Mouse (Mus musculus) forebrain, postnatal 0 days (tissue): Measurements from ENCODE around the gene Nox3. TPM values are rescaled to one million over a fixed set of nuclear protein-coding genes. Genes with fewer than 3 reads are reported as not detected.
A peak's percentile ranks its signal among the peaks of the same experiment; 100 is the strongest.

ENCODE experiments used
- ATAC-seq: fragments of 200-750 bp; cut with Nextera tagmentation; 2 replicates; pipeline ENCODE4 v1.8.0; 2017; ENCODE audit warnings: mild to moderate bottlenecking, moderate library complexity
- DNase-seq: peaks from one replicate; pipeline ENCODE4 v3.0.0-alpha.2; 2015
- H3K27ac ChIP-seq: fragments of 300-500 bp; sonication (generic); 2 replicates; pipeline ENCODE4 v1.5.1; 2014; ENCODE audit warnings: low read depth, mild to moderate bottlenecking, antibody characterized with exemption, low read length, moderate library complexity, mixed read lengths
- H3K27me3 ChIP-seq: fragments of 300-500 bp; sonication (generic); 2 replicates; pipeline ENCODE4 v1.6.1; 2014; ENCODE audit warnings: mild to moderate bottlenecking, low read length, mixed read lengths; ENCODE audit not compliant: insufficient read depth
- H3K36me3 ChIP-seq: fragments of 300-500 bp; sonication (generic); 2 replicates; pipeline ENCODE4 v1.6.1; 2014; ENCODE audit warnings: mild to moderate bottlenecking, moderate library complexity; ENCODE audit not compliant: insufficient read depth
- H3K4me1 ChIP-seq: fragments of 300-500 bp; sonication (generic); 2 replicates; pipeline ENCODE4 v1.6.1; 2014; ENCODE audit warnings: antibody characterized with exemption; ENCODE audit not compliant: insufficient read depth
- H3K4me2 ChIP-seq: fragments of 300-500 bp; sonication (generic); 2 replicates; pipeline ENCODE4 v1.6.1; 2014; ENCODE audit warnings: low read depth, mild to moderate bottlenecking, moderate library complexity
- H3K4me3 ChIP-seq: fragments of 300-500 bp; sonication (generic); 2 replicates; pipeline ENCODE4 v1.5.1; 2014; ENCODE audit warnings: low read depth, low read length, mixed read lengths
- H3K9ac ChIP-seq: fragments of 300-500 bp; sonication (generic); 2 replicates; pipeline ENCODE4 v1.6.1; 2014; ENCODE audit warnings: mild to moderate bottlenecking
- H3K9me3 ChIP-seq: fragments of 300-500 bp; sonication (generic); 2 replicates; pipeline ENCODE4 v1.6.1; 2016; ENCODE audit warnings: low read length
- CTCF ChIP-seq: sonication (generic); IDR thresholded peaks from 2 replicates; pipeline ENCODE4 v1.5.1; 2016; ENCODE audit warnings: antibody characterized with exemption, control low read depth, low read depth
- WGBS: fragments of 180-500 bp; shearing (Covaris S2); extraction: QIAGEN DNeasy Blood & Tissue Kit; methylation state at CpG from one replicate; pipeline ENCODE4 v1.1.7; 2014; 5-methylcytosine and 5-hydroxymethylcytosine counted together
- polyA plus RNA-seq: library from polyadenylated mRNA; unstranded; fragments of >200 nt; fragmentation: Nextera tagmentation; extraction: Ambion mirVana; gene quantifications from 2 replicates; pipeline ENCODE4 v1.2.1, GENCODE M21; 2015
- total RNA-seq: library from RNA; depleted of rRNA; stranded (reverse); fragments of >200 nt; gene quantifications from 2 replicates; pipeline ENCODE4 v1.2.3, GENCODE M21; 2014

Gene Nox3
- total and polyA plus RNA-seq, 2 experiments from 2014 or later: not detected

- no peak for TF ChIP-seq CTCF
- Histone ChIP-seq H3K4me1 (no peaks in the 10 kb centered on the region), H3K9me3 (no peaks in the 10 kb centered on the region), H3K27ac (no peak overlapping the region), H3K4me3 (no peak overlapping the region), H3K36me3 (no peaks in the 10 kb centered on the region), H3K9ac (no peak overlapping the region), H3K4me2 (no peak overlapping the region), H3K27me3 (no peaks in the 10 kb centered on the region)
- 90% methylated on average over 2 of the region's 2 CpGs for WGBS
- DNase-seq: no peak
- no peak for ATAC-seq
Observed at GRCm38 (mm10) chr17:3643582-3643981, 52.5 kb downstream of the Nox3 start.

GRCm38 (mm10) chr17:3641456-3641855, 54.6 kb downstream of the Nox3 start:
- DNase-seq (peak; percentile 14), ATAC-seq (no peak)

GRCm38 (mm10) chr17:3638757-3639156, 57.3 kb downstream of the Nox3 start:
- no peaks in the 10 kb centered on the region for H3K9me3 ChIP-seq
- 63% methylated on average over 3 of the region's 3 CpGs for WGBS
- ATAC-seq: no peak
- DNase-seq: no peak
- H3K27ac ChIP-seq: no peak overlapping the region
- TF ChIP-seq CTCF: no peak
- no peaks in the 10 kb centered on the region for H3K36me3 ChIP-seq
- H3K9ac ChIP-seq: no peak overlapping the region
- no peak overlapping the region for H3K4me3 ChIP-seq
- H3K27me3 ChIP-seq: no peaks in the 10 kb centered on the region
- H3K4me1 ChIP-seq: no peaks in the 10 kb centered on the region
- H3K4me2 ChIP-seq: no peak overlapping the region

More at GRCm38 (mm10) chr17:3641456-3641855, 54.6 kb downstream of the Nox3 start:
- 17% methylated on average over 5 of the region's 5 CpGs for WGBS
- Histone ChIP-seq H3K4me1 (no peaks in the 10 kb centered on the region), H3K9ac (no peak overlapping the region), H3K27ac (no peak overlapping the region), H3K4me3 (no peak overlapping the region), H3K36me3 (no peaks in the 10 kb centered on the region), H3K27me3 (no peaks in the 10 kb centered on the region), H3K9me3 (no peaks in the 10 kb centered on the region), H3K4me2 (no peak overlapping the region)
- no peak for TF ChIP-seq CTCF

GRCm38 (mm10) chr17:3632501-3632900, 63.6 kb downstream of the Nox3 start:
- no peak for ATAC-seq
- H3K9ac ChIP-seq: no peak overlapping the region
- H3K4me1 ChIP-seq: no peaks in the 10 kb centered on the region
- no peaks in the 10 kb centered on the region for H3K9me3 ChIP-seq
- no peak overlapping the region for H3K4me2 ChIP-seq
- H3K27me3 ChIP-seq: no peaks in the 10 kb centered on the region
- H3K27ac ChIP-seq: no peak overlapping the region
- DNase-seq: no peak
- WGBS: 57% methylated on average over 3 of the region's 3 CpGs
- no peak for TF ChIP-seq CTCF
- no peak overlapping the region for H3K4me3 ChIP-seq
- no peaks in the 10 kb centered on the region for H3K36me3 ChIP-seq

DNA sequence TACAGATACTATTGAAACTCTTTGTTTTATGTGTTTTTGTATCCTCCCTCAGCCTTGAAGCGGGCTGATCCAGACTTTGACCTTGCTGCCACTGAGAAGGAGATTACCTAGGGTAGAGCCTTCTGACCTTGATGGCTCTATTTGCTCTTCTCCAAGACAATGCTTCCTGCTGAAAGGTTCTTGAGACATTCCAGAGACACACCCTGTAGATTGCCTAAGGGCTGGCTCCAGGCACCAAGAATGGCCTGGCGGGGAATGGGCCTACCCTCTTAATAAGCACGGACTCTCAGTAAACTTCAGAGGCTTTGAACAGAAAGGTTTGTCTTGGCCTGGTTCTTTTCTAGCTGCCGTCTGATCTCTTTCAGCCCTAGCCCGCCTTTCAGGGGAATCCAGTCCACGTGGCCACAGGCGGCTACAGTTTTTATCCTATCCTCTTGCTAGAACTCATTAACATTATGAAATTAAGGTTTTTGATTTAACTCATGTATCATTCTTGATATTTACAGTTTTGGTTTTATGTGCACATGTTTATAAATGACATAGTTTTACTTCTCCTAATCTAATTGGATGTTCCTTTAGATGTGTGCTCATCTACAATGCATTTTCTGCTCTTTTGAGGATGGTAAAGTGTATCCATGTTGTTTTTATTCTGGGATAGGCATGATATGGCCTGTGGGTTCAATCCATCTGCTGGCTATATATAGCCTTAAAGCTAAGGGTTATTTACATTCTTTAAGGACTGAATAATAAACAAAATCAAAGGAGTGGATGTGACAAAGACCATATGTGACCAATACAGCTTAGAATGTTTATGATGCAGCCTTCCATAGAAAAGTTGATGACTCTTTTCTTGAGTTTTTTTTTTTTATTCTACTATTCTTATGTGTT, 79.5 kb downstream of the Nox3 start:
- Histone ChIP-seq H3K4me1 (peaks cover 3% of the 10 kb centered on the region; the same call in 1 of the 2 replicates), H3K9ac (no peak overlapping the region), H3K4me2 (no peak overlapping the region), H3K9me3 (no peaks in the 10 kb centered on the region), H3K36me3 (no peaks in the 10 kb centered on the region), H3K27ac (no peak overlapping the region), H3K4me3 (no peak overlapping the region), H3K27me3 (no peaks in the 10 kb centered on the region)
- no peak for ATAC-seq
- 72% methylated on average over 7 of the region's 7 CpGs for WGBS
- no peak for TF ChIP-seq CTCF
- no peak for DNase-seq

GRCm38 (mm10) chr17:3615553-3615952, 80.5 kb downstream of the Nox3 start:
- 94% methylated on average over 1 of the region's 1 CpGs for WGBS

GRCm38 (mm10) chr17:3611781-3612075, 84.3 kb downstream of the Nox3 start:
- peaks cover 12% of the 10 kb centered on the region; the same call in 1 of the 2 replicates for H3K4me1 ChIP-seq
- peak overlapping the region; percentile 37; the same call in 1 of the 2 replicates for H3K4me3 ChIP-seq
- TF ChIP-seq CTCF: no peak
- no peaks in the 10 kb centered on the region for H3K36me3 ChIP-seq
- WGBS: 78% methylated on average over 5 of the region's 5 CpGs
- H3K27ac ChIP-seq: peak overlapping the region; percentile 90
- H3K9me3 ChIP-seq: no peaks in the 10 kb centered on the region
- peak overlapping the region; percentile 54 for H3K4me2 ChIP-seq
- H3K9ac ChIP-seq: peak overlapping the region; percentile 67; the same call in 1 of the 2 replicates
- no peaks in the 10 kb centered on the region for H3K27me3 ChIP-seq
- no peak for ATAC-seq
- DNase-seq: peak; percentile 18

More at GRCm38 (mm10) chr17:3615553-3615952, 80.5 kb downstream of the Nox3 start:
- no peaks in the 10 kb centered on the region for H3K9me3 ChIP-seq
- H3K4me2 ChIP-seq: no peak overlapping the region
- H3K4me1 ChIP-seq: peaks cover 7% of the 10 kb centered on the region; the same call in 1 of the 2 replicates
- H3K27ac ChIP-seq: no peak overlapping the region
- H3K27me3 ChIP-seq: no peaks in the 10 kb centered on the region
- no peak for DNase-seq
- H3K9ac ChIP-seq: no peak overlapping the region
- ATAC-seq: no peak
- TF ChIP-seq CTCF: no peak
- H3K36me3 ChIP-seq: no peaks in the 10 kb centered on the region
- no peak overlapping the region for H3K4me3 ChIP-seq
